Mouse (Mus musculus) cerebellum, adult 18-20 months (tissue): Measurements from ENCODE around the gene Ptprf.

Experiments
- DNase-seq, 2 experiments: peaks; one replicate each; pipeline ENCODE4 v3.0.0; 2021

Ptprf gene

GRCm38 (mm10) chr4:118291231-118291630 is at the start of gene Ptprf:
Ptprf (minus strand) TSS chr4:118291405.
- peak; percentile 62 to 80 for DNase-seq

- DNase-seq: peak; percentile 21 to 25
These were observed 45.5 kb upstream of the Ptprf start for GRCm38 (mm10) chr4:118336658-118337057.

- DNase-seq: no peak
These were observed 44.8 kb upstream of the Ptprf start for GRCm38 (mm10) chr4:118335991-118336390.

GRCm38 (mm10) chr4:118331777-118332176 is 40.6 kb upstream of the Ptprf start:
- no peak for DNase-seq

- DNase-seq: no peak
These were observed 35.3 kb upstream of the Ptprf start for GRCm38 (mm10) chr4:118326476-118326875.

GRCm38 (mm10) chr4:118320636-118321035 is 29.4 kb upstream of the Ptprf start:
- DNase-seq: no peak

- no peak for DNase-seq
These were observed 28.6 kb upstream of the Ptprf start for GRCm38 (mm10) chr4:118319706-118320344.

- DNase-seq: no peak
These were observed 25.5 kb upstream of the Ptprf start for GRCm38 (mm10) chr4:118316662-118317061.

GRCm38 (mm10) chr4:118315286-118315685 is 24.1 kb upstream of the Ptprf start:
- DNase-seq: no peak

GRCm38 (mm10) chr4:118310461-118310860 is 19.3 kb upstream of the Ptprf start:
- no peak for DNase-seq

GRCm38 (mm10) chr4:118307533-118308263 is 16.5 kb upstream of the Ptprf start:
- DNase-seq: no peak

GRCm38 (mm10) chr4:118306113-118306696 is 15.0 kb upstream of the Ptprf start:
- DNase-seq: no peak

GRCm38 (mm10) chr4:118304984-118305383 is 13.8 kb upstream of the Ptprf start:
- DNase-seq: no peak

- DNase-seq: no peak
These were observed 6.6 kb upstream of the Ptprf start for GRCm38 (mm10) chr4:118297844-118298243.

- DNase-seq: no peak
These were observed 4.7 kb upstream of the Ptprf start for GRCm38 (mm10) chr4:118295651-118296561.

GRCm38 (mm10) chr4:118294811-118295210 is 3.6 kb upstream of the Ptprf start:
- DNase-seq: no peak

GRCm38 (mm10) chr4:118292741-118293306 is 1.6 kb upstream of the Ptprf start:
- peak; percentile 80 to 86 for DNase-seq

GRCm38 (mm10) chr4:118290416-118291030 is 682 bp downstream of the Ptprf start:
- DNase-seq: peak; percentile 9 to 28

- DNase-seq: no peak
These were observed 1.2 kb downstream of the Ptprf start for GRCm38 (mm10) chr4:118289960-118290415.

- no peak for DNase-seq
These were observed 1.9 kb downstream of the Ptprf start for GRCm38 (mm10) chr4:118289266-118289665.

GRCm38 (mm10) chr4:118288531-118288930 is 2.7 kb downstream of the Ptprf start:
- no peak for DNase-seq

- no peak for DNase-seq
These were observed 5.0 kb downstream of the Ptprf start for GRCm38 (mm10) chr4:118286202-118286601.
